Mouse (Mus musculus): ENCODE data around the gene Itih4.

GRCm38 (mm10) chr14:30876451-30876850 is 9.8 kb upstream of the Itih4 start:
- no peak for TF ChIP-seq CTCF (IDR thresholded peaks at IDR 0.05; ENCODE audit: low read depth, low read length)
- no peak for TF ChIP-seq EP300 (IDR thresholded peaks at IDR 0.05; ENCODE audit: insufficient read depth, low read depth, low read length)
- TF ChIP-seq POLR2A (IDR thresholded peaks at IDR 0.05; ENCODE audit: insufficient read depth, low read length) = no peak
